Mouse (Mus musculus) intestine, postnatal 0 days (tissue): Measurements from ENCODE around the gene Cdkn2aipnl. TPM values are rescaled to one million over a fixed set of nuclear protein-coding genes. Genes with fewer than 3 reads are reported as not detected.

Experiments
- ATAC-seq: fragments of 200-750 bp; cut with Nextera tagmentation; 2 replicates; pipeline ENCODE4 v1.8.0; 2017; ENCODE audit warnings: mild to moderate bottlenecking, moderate TSS enrichment, moderate library complexity
- H3K27ac ChIP-seq: fragments of 300-500 bp; sonication (generic); 2 replicates; pipeline ENCODE4 v1.5.1; 2014; ENCODE audit warnings: mild to moderate bottlenecking, low read depth, low read length, moderate library complexity
- H3K27me3 ChIP-seq: fragments of 300-500 bp; sonication (generic); replicated peaks from 2 replicates; pipeline ENCODE4 v1.6.1; 2014; ENCODE audit warnings: low read length, mixed read lengths; ENCODE audit not compliant: control insufficient read depth, insufficient read depth
- H3K36me3 ChIP-seq: fragments of 300-500 bp; sonication (generic); 2 replicates; pipeline ENCODE4 v1.6.1; 2014; ENCODE audit warnings: mild to moderate bottlenecking, moderate library complexity; ENCODE audit not compliant: control insufficient read depth, insufficient read depth
- H3K4me1 ChIP-seq: fragments of 300-500 bp; sonication (generic); replicated peaks from 2 replicates; pipeline ENCODE4 v1.6.1; 2014; ENCODE audit warnings: antibody characterized with exemption, low read length, mixed read lengths; ENCODE audit not compliant: control insufficient read depth, insufficient read depth
- H3K4me2 ChIP-seq: fragments of 300-500 bp; sonication (generic); replicated peaks from 2 replicates; pipeline ENCODE4 v1.6.1; 2014; ENCODE audit warnings: low read depth, mild to moderate bottlenecking, moderate library complexity
- H3K4me3 ChIP-seq: fragments of 300-500 bp; sonication (generic); 2 replicates; pipeline ENCODE4 v1.5.1; 2014; ENCODE audit warnings: low read depth, low read length
- H3K9ac ChIP-seq: fragments of 300-500 bp; sonication (generic); 2 replicates; pipeline ENCODE4 v1.6.1; 2014; ENCODE audit warnings: mild to moderate bottlenecking, low read depth, low read length
- H3K9me3 ChIP-seq: fragments of 300-500 bp; sonication (generic); 2 replicates; pipeline ENCODE4 v1.6.1; 2016; ENCODE audit warnings: mixed run types; ENCODE audit not compliant: control insufficient read depth
- CTCF ChIP-seq: sonication (generic); IDR thresholded peaks from 2 replicates; pipeline ENCODE4 v1.5.1; 2016; ENCODE audit warnings: low read depth, mild to moderate bottlenecking, control low read depth, antibody characterized with exemption, moderate library complexity
- WGBS: fragments of 180-500 bp; shearing (Covaris S2); extraction: QIAGEN DNeasy Blood & Tissue Kit; methylation state at CpG from one replicate; pipeline ENCODE4 v1.1.7; 2014; 5-methylcytosine and 5-hydroxymethylcytosine counted together
- polyA plus RNA-seq: library from polyadenylated mRNA; unstranded; fragments of >200 nt; fragmentation: Nextera tagmentation; extraction: Ambion mirVana; gene quantifications from 2 replicates; pipeline ENCODE4 v1.2.1, GENCODE M21; 2015

Cdkn2aipnl gene
- 49.0 and 49.8 TPM in 2 replicates for polyA plus RNA-seq

DNA sequence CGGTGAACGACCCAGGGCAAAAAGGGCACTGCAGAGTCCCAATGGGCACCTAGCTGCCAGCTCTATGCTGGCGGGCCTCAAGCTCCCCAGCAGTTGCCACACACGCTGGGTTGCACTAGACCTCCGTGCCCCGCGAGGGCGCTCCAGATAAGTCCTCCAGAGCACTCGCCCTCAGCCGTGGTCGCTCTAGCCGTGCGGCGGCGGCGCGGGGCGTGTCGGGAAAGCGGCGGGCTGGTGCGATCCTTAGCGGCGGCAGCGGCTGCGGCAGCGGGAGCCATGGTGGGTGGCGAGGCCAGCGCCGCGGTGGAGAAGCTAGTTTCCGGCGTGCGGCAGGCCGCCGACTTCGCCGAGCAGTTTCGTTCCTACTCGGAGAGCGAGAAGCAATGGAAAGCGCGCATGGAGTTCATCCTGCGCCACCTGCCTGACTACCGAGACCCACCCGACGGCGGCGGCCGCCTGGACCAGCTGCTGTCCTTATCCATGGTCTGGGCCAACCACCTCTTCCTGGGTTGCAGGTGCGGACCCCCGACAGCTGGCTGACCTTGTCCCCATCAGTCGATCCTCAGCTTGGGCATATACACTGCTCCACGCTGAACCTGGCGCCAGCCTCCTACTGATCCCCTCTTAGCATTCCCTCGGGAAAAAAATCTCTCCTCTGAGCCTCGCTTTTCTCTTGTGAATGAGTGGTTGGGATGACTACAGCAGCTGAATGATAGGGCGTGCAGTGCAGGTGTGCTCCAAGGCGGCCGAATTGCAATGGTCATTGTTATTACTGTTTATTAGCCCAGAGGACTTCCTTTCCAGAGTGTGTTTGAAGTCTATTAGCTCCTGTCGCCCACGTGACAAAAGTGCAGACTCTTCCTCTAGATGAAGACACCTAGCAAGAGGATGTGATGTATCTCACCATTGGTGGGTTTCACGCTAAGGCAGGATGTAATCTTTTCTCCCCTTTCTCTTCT lies at the start of gene Cdkn2aipnl:
Gene Cdkn2aipnl (plus strand): TSS at position 219 of the 959 bp plus-strand sequence.
- Histone ChIP-seq H3K4me3 (peak within 1 kb of the TSS; percentile 72), H3K36me3 (peaks cover 33% of the 10 kb centered on the region), H3K27me3 (no peaks in the 10 kb centered on the region), H3K4me2 (peak within 1 kb of the TSS; percentile 91), H3K9ac (peak within 1 kb of the TSS; percentile 64), H3K4me1 (no peaks in the 10 kb centered on the region), H3K27ac (peak within 1 kb of the TSS; percentile 54), H3K9me3 (no peaks in the 10 kb centered on the region)
- 2% methylated on average over 63 of the region's 63 CpGs for WGBS
- peak; percentile 97 for TF ChIP-seq CTCF
- ATAC-seq, result peak; percentile 90

DNA sequence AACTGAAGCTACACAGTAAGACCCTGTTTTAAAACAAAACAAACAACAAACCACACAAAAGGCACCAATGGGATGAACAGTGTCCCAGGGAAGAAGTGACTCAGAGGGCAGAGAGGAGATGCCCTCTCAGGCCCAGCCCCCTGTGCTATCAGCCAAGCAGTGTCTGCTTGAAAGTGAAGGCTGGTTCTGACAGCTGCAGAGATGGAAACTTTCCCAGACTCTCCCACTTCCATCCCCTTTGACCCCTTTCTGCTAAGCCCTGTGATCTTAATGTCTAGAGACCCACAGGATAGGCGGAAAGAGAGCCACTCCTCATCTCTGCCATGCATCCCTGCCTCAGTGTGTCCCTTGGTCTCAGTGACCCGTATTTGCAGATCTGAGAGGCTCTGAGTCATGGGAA lies 49.5 kb upstream of the Cdkn2aipnl start:
- TF ChIP-seq CTCF, result no peak
- ATAC-seq, result no peak
- no peak overlapping the region for H3K4me2 ChIP-seq
- no peak overlapping the region for H3K4me3 ChIP-seq
- no peaks in the 10 kb centered on the region for H3K9me3 ChIP-seq
- no peaks in the 10 kb centered on the region for H3K27me3 ChIP-seq
- peaks cover 10% of the 10 kb centered on the region for H3K4me1 ChIP-seq
- 73% methylated on average over 2 of the region's 2 CpGs for WGBS
- no peak overlapping the region for H3K27ac ChIP-seq
- no peak overlapping the region for H3K9ac ChIP-seq
- no peaks in the 10 kb centered on the region for H3K36me3 ChIP-seq

DNA sequence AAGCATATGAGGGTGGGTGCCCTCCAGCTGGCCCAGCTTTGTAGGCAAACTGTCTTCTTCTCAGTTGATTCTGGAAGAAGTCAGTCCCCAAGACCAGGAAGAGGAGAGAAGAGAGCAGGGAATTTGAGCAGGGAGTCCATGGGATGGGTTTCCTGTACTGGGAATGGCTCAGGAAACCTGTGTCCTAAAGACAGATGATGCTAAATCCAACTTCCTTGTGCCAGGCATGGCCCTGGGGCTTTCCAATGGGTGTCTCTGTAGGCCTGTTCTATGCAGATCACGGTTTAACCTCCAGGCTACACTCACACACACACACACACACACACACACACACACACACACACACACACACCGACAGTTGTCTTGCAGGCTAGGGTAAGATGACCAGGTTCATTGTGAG lies 48.9 kb upstream of the Cdkn2aipnl start:
- Histone ChIP-seq H3K27me3 (no peaks in the 10 kb centered on the region), H3K4me3 (no peak overlapping the region), H3K27ac (no peak overlapping the region), H3K4me1 (peaks cover 10% of the 10 kb centered on the region), H3K9ac (no peak overlapping the region), H3K4me2 (no peak overlapping the region), H3K36me3 (no peaks in the 10 kb centered on the region), H3K9me3 (no peaks in the 10 kb centered on the region)
- WGBS, result 91% methylated on average over 2 of the region's 2 CpGs
- TF ChIP-seq CTCF, result no peak
- no peak for ATAC-seq

DNA sequence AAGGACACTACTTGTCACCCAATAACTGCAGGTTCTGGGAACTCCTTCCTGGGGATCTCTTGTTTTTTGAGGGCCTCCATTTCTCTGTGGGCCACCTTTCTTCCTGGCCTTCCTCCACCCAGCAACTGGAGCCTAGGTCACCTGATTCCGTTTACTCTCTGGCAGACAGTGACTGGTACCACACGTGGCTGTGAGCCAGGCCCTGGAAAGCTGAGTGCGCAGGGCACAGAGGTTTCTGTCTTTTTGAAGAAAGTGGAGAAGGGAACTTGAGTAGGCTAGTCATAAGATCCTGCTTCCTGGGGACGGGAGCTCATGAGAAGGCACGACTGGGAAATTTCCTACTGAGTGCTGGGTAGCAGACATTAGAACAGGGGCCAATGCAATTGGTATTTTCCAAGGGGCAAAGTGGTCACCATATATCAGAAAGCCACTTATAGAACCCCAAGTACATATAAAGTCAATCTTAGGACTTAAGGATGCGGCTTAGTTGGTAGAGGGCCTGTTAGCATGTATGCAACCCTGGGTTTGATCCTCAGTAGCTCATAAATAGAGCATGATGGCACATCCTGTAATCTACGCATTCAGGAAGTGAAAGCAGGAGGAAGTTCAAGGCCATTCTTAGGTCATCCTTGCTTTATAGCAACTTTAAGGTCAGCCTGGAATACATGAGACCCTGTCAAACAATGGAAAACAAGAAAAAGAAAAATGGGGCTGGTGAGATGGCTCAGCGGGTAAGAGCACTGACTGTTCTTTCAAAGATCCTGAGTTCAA lies 45.9 kb upstream of the Cdkn2aipnl start:
- H3K27ac ChIP-seq, result no peak overlapping the region
- H3K36me3 ChIP-seq, result no peaks in the 10 kb centered on the region
- no peak overlapping the region for H3K4me2 ChIP-seq
- no peak overlapping the region for H3K9ac ChIP-seq
- no peak overlapping the region for H3K4me3 ChIP-seq
- 76% methylated on average over 8 of the region's 8 CpGs for WGBS
- no peaks in the 10 kb centered on the region for H3K9me3 ChIP-seq
- no peak for TF ChIP-seq CTCF
- peaks cover 5% of the 10 kb centered on the region; the same call in 1 of the 2 replicates for H3K4me1 ChIP-seq
- H3K27me3 ChIP-seq, result no peaks in the 10 kb centered on the region
- no peak for ATAC-seq

DNA sequence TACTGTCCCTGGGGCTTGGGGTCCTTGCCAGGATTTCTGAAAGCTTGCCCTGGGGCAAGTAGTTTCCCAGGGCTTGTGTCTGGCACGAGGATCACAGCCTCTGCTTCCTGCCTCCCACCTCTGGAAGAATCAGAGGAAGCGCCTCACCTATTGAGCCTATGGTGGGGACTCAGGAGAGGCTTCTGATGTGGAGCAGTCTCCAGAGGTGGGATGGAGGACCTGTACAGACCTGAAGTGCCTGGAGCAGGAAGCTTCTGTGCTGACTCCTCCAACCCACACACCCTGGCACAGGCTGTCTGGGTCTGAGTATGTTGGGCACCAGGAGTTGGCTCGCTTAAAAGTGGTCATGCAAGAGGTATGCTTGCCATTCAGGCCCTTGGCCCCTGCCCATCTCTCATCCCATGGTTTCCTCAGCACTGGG lies 45.0 kb upstream of the Cdkn2aipnl start:
- Histone ChIP-seq H3K9ac (no peak overlapping the region), H3K27me3 (no peaks in the 10 kb centered on the region), H3K4me2 (no peak overlapping the region), H3K4me3 (no peak overlapping the region), H3K27ac (no peak overlapping the region), H3K9me3 (no peaks in the 10 kb centered on the region), H3K4me1 (no peaks in the 10 kb centered on the region), H3K36me3 (no peaks in the 10 kb centered on the region)
- no peak for ATAC-seq
- no peak for TF ChIP-seq CTCF
- 84% methylated on average over 3 of the region's 3 CpGs for WGBS

DNA sequence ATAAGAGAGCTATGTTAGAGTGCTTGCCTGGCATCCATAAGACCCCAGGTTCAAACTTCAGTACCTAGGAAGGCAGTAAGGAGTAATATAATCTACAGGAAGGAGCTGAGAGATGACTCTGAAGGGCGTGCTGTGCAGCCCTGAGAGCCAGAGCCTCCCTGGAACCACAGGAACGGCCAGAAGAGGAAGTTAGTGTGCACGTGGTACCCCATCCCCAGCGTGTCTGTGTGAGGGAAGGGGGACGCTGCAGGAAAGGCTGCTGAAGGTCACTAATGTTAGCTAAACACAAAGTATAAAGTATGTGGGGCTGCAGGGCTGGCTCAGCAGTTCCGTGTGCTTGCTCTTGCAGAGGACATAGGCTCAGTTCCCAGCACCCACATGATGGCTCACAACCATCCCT lies 41.9 kb upstream of the Cdkn2aipnl start:
- Histone ChIP-seq H3K4me2 (no peak overlapping the region), H3K9me3 (no peaks in the 10 kb centered on the region), H3K27me3 (no peaks in the 10 kb centered on the region), H3K4me1 (no peaks in the 10 kb centered on the region), H3K36me3 (no peaks in the 10 kb centered on the region), H3K9ac (no peak overlapping the region), H3K27ac (no peak overlapping the region), H3K4me3 (no peak overlapping the region)
- ATAC-seq, result no peak
- WGBS, result 46% methylated on average over 6 of the region's 6 CpGs
- no peak for TF ChIP-seq CTCF
